Mouse (Mus musculus) hindbrain, embryonic 15.5 days (tissue): Measurements from ENCODE around the gene Abl2. TPM values are rescaled to one million over a fixed set of nuclear protein-coding genes. Genes with fewer than 3 reads are reported as not detected.
"Not testable (repeated sequence)": the region's sequence is repeated elsewhere in the genome, so short reads cannot be mapped to it uniquely, and the experiment has no call there.

Source experiments
- ATAC-seq: fragments of 200-750 bp; cut with Nextera tagmentation; 2 replicates; pipeline ENCODE4 v1.8.0; 2017; ENCODE audit warnings: low read depth, moderate number of reproducible peaks, moderate TSS enrichment; ENCODE audit not compliant: low FRiP score
- H3K27ac ChIP-seq: fragments of 300-500 bp; sonication (generic); replicated peaks from 2 replicates; pipeline ENCODE4 v1.5.1; 2015; ENCODE audit warnings: mild to moderate bottlenecking, inconsistent platforms
- H3K27me3 ChIP-seq: fragments of 300-500 bp; sonication (generic); 2 replicates; pipeline ENCODE4 v1.6.1; 2015; ENCODE audit warnings: control low read depth, inconsistent platforms
- H3K36me3 ChIP-seq: fragments of 300-500 bp; sonication (generic); 2 replicates; pipeline ENCODE4 v1.6.1; 2015; ENCODE audit warnings: control low read depth, inconsistent platforms
- H3K4me1 ChIP-seq: fragments of 300-500 bp; sonication (generic); replicated peaks from 2 replicates; pipeline ENCODE4 v1.6.1; 2015; ENCODE audit warnings: control low read depth, inconsistent platforms
- H3K4me2 ChIP-seq: fragments of 300-500 bp; sonication (generic); 2 replicates; pipeline ENCODE4 v1.6.1; 2015; ENCODE audit warnings: moderate library complexity, mild to moderate bottlenecking, inconsistent platforms
- H3K4me3 ChIP-seq: fragments of 300-500 bp; sonication (generic); 2 replicates; pipeline ENCODE4 v1.5.1; 2015; ENCODE audit warnings: mild to moderate bottlenecking, inconsistent platforms
- H3K9ac ChIP-seq: fragments of 300-500 bp; sonication (generic); 2 replicates; pipeline ENCODE4 v1.6.1; 2015; ENCODE audit warnings: inconsistent platforms
- H3K9me3 ChIP-seq: fragments of 300-500 bp; sonication (generic); 2 replicates; pipeline ENCODE4 v1.6.1; 2016; ENCODE audit warnings: control low read depth, inconsistent platforms
- WGBS: fragments of 180-500 bp; shearing (Covaris S2); methylation state at CpG from one replicate; pipeline ENCODE4 v1.1.7; 2015; 5-methylcytosine and 5-hydroxymethylcytosine counted together
- polyA plus RNA-seq: library from polyadenylated mRNA; unstranded; fragments of >200 nt; fragmentation: Nextera tagmentation; extraction: Ambion mirVana; gene quantifications from 2 replicates; pipeline ENCODE4 v1.2.1, GENCODE M21; 2015

Abl2 gene
- polyA plus RNA-seq, 1 experiment from 2014 or later, result 5.7 TPM

GRCm38 (mm10) chr1:156660660-156661236, 102.2 kb downstream of the Abl2 start:
- ATAC-seq, H3K27me3 ChIP-seq, H3K36me3 ChIP-seq, H3K4me1 ChIP-seq, H3K9ac ChIP-seq, H3K4me2 ChIP-seq, H3K9me3 ChIP-seq, H3K4me3 ChIP-seq, H3K27ac ChIP-seq: not testable (repeated sequence)
- WGBS, result 80% methylated on average over 21 of the region's 21 CpGs

- no peak overlapping the region for H3K4me2 ChIP-seq
- 87% methylated on average over 8 of the region's 8 CpGs for WGBS
- H3K4me1 ChIP-seq, result no peaks in the 10 kb centered on the region
- no peak overlapping the region for H3K9ac ChIP-seq
- H3K4me3 ChIP-seq, result no peak overlapping the region
- H3K27me3 ChIP-seq, result no peaks in the 10 kb centered on the region
- H3K9me3 ChIP-seq, result no peaks in the 10 kb centered on the region
- no peak for ATAC-seq
- H3K36me3 ChIP-seq, result peaks cover 4% of the 10 kb centered on the region; the same call in 1 of the 2 replicates
- no peak overlapping the region for H3K27ac ChIP-seq
These were observed 107.2 kb downstream of the Abl2 start for GRCm38 (mm10) chr1:156665777-156666176.

- no peak overlapping the region for H3K4me3 ChIP-seq
- H3K9ac ChIP-seq, result no peak overlapping the region
- no peaks in the 10 kb centered on the region for H3K36me3 ChIP-seq
- no peak overlapping the region for H3K27ac ChIP-seq
- 89% methylated on average over 23 of the region's 23 CpGs for WGBS
- ATAC-seq, result no peak
- 0 out of 2 replicates have a peak, but pooled peaks cover 2% of the 10 kb centered on the region for H3K27me3 ChIP-seq
- no peak overlapping the region for H3K4me2 ChIP-seq
- no peaks in the 10 kb centered on the region for H3K4me1 ChIP-seq
- H3K9me3 ChIP-seq, result no peaks in the 10 kb centered on the region
These were observed 108.7 kb downstream of the Abl2 start for GRCm38 (mm10) chr1:156667141-156667926.

DNA sequence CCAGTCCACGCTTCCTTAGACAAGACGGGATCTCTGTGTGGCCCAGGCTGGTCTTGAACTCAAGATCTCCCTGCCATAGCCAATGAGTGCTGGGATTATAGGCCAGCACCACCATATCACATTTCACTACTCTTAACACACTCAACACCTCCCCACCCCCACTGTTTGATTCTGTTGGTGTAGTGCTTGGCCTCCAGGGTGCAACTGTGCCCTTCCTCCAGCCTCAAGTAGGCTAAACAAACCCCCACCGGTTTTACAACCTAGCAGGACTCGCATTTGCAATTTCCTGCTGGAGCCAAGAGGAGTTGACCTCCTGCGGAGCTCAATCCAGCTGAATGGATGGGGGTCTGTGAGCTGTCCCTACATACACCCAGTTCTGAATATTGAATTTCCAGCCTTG, 110.0 kb downstream of the Abl2 start:
- Histone ChIP-seq H3K27me3 (0 out of 2 replicates have a peak, but pooled peaks cover 6% of the 10 kb centered on the region), H3K4me3 (no peak overlapping the region), H3K4me1 (peaks cover 5% of the 10 kb centered on the region), H3K27ac (no peak overlapping the region), H3K4me2 (no peak overlapping the region), H3K9ac (no peak overlapping the region), H3K9me3 (no peaks in the 10 kb centered on the region), H3K36me3 (no peaks in the 10 kb centered on the region)
- ATAC-seq, result no peak
- WGBS, result 41% methylated on average over 5 of the region's 5 CpGs

DNA sequence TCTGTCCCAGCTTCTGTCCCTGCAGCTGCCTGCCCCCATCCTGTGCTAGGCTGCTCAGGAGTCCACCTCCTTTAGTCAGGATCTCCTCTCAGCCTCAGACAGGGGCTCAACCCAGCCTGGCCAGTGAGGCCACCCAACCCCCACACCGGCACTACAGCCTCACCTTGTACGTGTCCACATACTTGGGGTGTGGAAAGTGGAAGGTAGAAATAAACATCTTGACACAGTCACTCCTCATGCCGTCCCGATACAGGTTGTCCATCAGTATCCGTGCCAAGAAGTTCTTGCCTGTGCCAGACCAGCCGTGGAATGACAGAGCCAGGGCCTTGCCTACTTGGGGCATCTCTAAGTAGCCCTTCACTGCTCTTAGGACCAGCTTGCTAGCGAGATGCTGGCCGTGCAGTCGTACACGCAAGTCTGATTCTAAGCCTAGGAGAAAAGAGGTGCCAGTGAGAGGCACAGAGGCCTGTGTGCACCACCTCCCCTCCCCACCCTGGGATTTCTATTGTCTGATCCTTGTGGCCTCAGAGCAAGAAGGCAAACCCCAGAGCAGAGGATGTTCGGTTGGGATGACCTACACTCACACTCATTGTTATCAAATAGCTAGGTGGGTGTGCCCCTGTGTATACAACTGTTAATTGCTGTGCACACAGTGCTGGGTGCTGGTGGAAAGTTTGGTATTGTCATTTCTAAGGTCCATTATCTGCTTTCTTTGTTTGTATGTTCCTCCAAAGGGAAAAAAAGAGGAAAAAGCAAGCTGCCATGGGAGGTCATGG, 110.8 kb downstream of the Abl2 start:
- H3K27ac ChIP-seq, result no peak overlapping the region
- peaks cover 13% of the 10 kb centered on the region for H3K4me1 ChIP-seq
- no peaks in the 10 kb centered on the region for H3K9me3 ChIP-seq
- no peak overlapping the region for H3K4me3 ChIP-seq
- 45% methylated on average over 11 of the region's 11 CpGs for WGBS
- H3K9ac ChIP-seq, result no peak overlapping the region
- ATAC-seq, result no peak
- H3K36me3 ChIP-seq, result no peaks in the 10 kb centered on the region
- 0 out of 2 replicates have a peak, but pooled peaks cover 8% of the 10 kb centered on the region for H3K27me3 ChIP-seq
- H3K4me2 ChIP-seq, result no peak overlapping the region

DNA sequence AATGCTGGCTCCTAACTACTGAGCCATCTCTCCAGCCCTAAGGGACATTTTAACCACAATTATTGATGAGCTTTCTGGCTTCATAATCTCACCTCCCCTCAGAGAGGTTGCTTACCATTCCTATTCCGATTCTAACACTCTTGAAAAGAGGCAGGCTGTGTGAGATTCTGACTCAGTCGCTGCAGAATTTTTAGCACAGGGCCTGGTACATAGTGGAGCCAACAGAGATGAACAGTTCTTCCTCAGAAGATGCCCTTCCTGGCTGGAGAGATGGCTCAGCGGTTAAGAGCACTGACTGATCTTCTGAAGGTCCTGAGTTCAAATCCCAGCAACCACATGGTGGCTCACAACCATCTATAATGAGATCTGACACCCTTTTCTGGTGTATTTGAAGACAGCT, 113.3 kb downstream of the Abl2 start:
- Histone ChIP-seq H3K9ac (no peak overlapping the region), H3K36me3 (no peaks in the 10 kb centered on the region), H3K9me3 (no peaks in the 10 kb centered on the region), H3K4me1 (peaks cover 17% of the 10 kb centered on the region), H3K4me3 (no peak overlapping the region), H3K27ac (no peak overlapping the region), H3K27me3 (peaks cover 12% of the 10 kb centered on the region; the same call in 1 of the 2 replicates), H3K4me2 (no peak overlapping the region)
- no peak for ATAC-seq
- WGBS, result 90% methylated on average over 3 of the region's 3 CpGs

GRCm38 (mm10) chr1:156672720-156673475, 114.3 kb downstream of the Abl2 start:
- Histone ChIP-seq H3K4me2 (peak overlapping the region; percentile 97), H3K9me3 (no peaks in the 10 kb centered on the region), H3K27ac (no peak overlapping the region), H3K27me3 (peaks cover 12% of the 10 kb centered on the region; the same call in 1 of the 2 replicates), H3K9ac (0 out of 2 replicates have a peak overlapping the region, but pooled peaks have one; percentile 51), H3K4me3 (peak overlapping the region; percentile 51), H3K4me1 (peaks cover 17% of the 10 kb centered on the region), H3K36me3 (no peaks in the 10 kb centered on the region)
- 7% methylated on average over 14 of the region's 14 CpGs for WGBS
- ATAC-seq, result no peak

DNA sequence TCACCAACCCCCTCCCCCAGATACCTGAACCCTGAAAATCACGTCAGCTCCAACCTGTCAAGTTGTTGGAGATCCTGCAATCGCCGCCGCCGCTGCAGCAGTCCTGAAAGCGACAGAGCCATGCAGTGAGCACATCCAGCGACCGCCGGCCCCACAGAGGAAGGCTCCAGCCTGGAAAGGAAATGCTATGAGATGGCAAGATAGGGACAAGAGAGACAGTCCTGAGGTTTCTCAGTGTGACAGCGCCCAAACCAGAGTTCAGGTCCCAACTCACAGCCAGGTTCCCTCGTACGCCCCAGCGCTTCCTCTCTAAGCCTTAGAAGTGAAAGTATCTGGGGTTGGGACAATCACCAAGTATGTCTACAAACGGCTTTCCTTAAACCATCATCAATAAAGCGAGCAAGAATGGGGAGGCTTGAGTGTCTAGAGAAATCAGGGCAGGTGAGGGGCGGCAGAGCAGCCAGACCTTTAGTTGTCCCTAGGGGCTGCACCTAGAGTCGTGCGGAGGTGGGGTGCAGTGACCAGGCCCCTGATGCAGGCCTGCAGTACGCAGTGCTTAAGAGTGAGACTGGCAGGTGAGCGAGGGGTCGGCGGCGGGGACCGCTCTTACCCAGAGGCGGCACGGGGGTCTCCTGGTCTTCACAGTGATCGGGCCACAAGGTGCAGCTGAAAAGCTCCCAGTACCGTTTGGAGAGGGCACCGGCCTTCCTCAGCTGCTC, 115.0 kb downstream of the Abl2 start:
- Histone ChIP-seq H3K4me3 (peak overlapping the region; percentile 51), H3K4me2 (peak overlapping the region; percentile 97), H3K36me3 (no peaks in the 10 kb centered on the region), H3K27ac (no peak overlapping the region), H3K27me3 (peaks cover 12% of the 10 kb centered on the region; the same call in 1 of the 2 replicates), H3K9me3 (no peaks in the 10 kb centered on the region), H3K4me1 (peaks cover 17% of the 10 kb centered on the region), H3K9ac (peak overlapping the region; percentile 51)
- 2% methylated on average over 29 of the region's 29 CpGs for WGBS
- ATAC-seq, result no peak

- Histone ChIP-seq H3K9ac (peak within 1 kb of the TSS; percentile 51), H3K4me1 (peaks cover 17% of the 10 kb centered on the region), H3K27ac (no peak within 1 kb of the TSS), H3K36me3 (no peaks in the 10 kb centered on the region), H3K4me2 (peak within 1 kb of the TSS; percentile 97), H3K4me3 (peak within 1 kb of the TSS; percentile 51), H3K27me3 (peaks cover 12% of the 10 kb centered on the region; the same call in 1 of the 2 replicates), H3K9me3 (no peaks in the 10 kb centered on the region)
- 7% methylated on average over 37 of the region's 37 CpGs for WGBS
- ATAC-seq, result peak; percentile 74
These were observed 115.8 kb downstream of the Abl2 start, which contains the start of gene Tor3a for GRCm38 (mm10) chr1:156674195-156675000. TSS of gene Tor3a (minus strand) at chr1:156674356.

DNA sequence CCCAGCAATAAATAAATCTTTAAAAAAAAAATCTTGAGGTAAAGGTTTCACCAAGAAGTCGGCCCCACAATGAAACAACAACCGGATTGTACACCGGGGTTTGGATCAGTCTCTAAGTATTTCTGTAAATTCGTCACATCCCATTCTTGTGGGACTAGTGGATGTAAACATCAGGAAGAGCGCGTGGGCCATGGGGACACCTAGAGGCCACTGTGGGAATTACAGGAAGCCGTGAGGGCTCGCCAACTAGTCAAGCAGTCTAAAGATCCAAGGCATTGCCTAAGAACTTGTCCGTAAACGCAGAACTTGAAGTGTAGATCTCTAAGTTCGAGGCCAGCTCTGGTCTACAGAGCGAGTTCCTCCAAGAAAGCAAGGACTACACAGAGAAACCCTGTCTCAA, 117.6 kb downstream of the Abl2 start:
- H3K9ac ChIP-seq, result no peak overlapping the region
- 38% methylated on average over 12 of the region's 12 CpGs for whole genome bisulfite sequencing
- peaks cover 12% of the 10 kb centered on the region; the same call in 1 of the 2 replicates for H3K27me3 ChIP-seq
- no peaks in the 10 kb centered on the region for H3K9me3 ChIP-seq
- H3K27ac ChIP-seq, result no peak overlapping the region
- H3K36me3 ChIP-seq, result peaks cover 7% of the 10 kb centered on the region
- no peak for ATAC-seq
- H3K4me1 ChIP-seq, result peaks cover 17% of the 10 kb centered on the region
- H3K4me3 ChIP-seq, result no peak overlapping the region
- no peak overlapping the region for H3K4me2 ChIP-seq
